Mouse (Mus musculus) liver, embryonic 14.5 days (tissue): ENCODE results near the gene Sdhaf1. TPM values are rescaled to one million over a fixed set of nuclear protein-coding genes. Genes with fewer than 3 reads are reported as not detected.

Experiments used
- ATAC-seq: fragments of 200-750 bp; cut with Nextera tagmentation; 2 replicates; pipeline ENCODE4 v1.8.0; 2017; ENCODE audit warnings: moderate number of reproducible peaks, mild to moderate bottlenecking, moderate library complexity; ENCODE audit not compliant: insufficient read depth
- DNase-seq, 3 experiments: peaks; one replicate each; pipeline ENCODE4 v3.0.0-alpha.2; 2012 to 2013; ENCODE audit warnings: low read depth in 3 of 3, low spot score in 3 of 3
- H3K27ac ChIP-seq: fragments of 300-500 bp; sonication (generic); 2 replicates; pipeline ENCODE4 v1.5.1; 2014; ENCODE audit warnings: moderate library complexity, mild to moderate bottlenecking, control low read depth, inconsistent platforms
- H3K27me3 ChIP-seq: fragments of 300-500 bp; sonication (generic); 2 replicates; pipeline ENCODE4 v1.6.1; 2014; ENCODE audit warnings: mild to moderate bottlenecking, low read length, moderate library complexity; ENCODE audit not compliant: control insufficient read depth, insufficient read depth
- H3K36me3 ChIP-seq: fragments of 300-500 bp; sonication (generic); replicated peaks from 2 replicates; pipeline ENCODE4 v1.6.1; 2014; ENCODE audit warnings: low read depth; ENCODE audit not compliant: control insufficient read depth, insufficient read depth
- H3K4me1 ChIP-seq, 2 experiments: fragments of 200-500 bp in 1 of 2; fragments of 300-500 bp in 1 of 2; sonication (generic) in 1 of 2; replicated peaks; 2 replicates each; pipeline ENCODE4 v1.6.1; 2012 to 2014; ENCODE audit warnings: antibody characterized with exemption in 1 of 2, inconsistent platforms in 1 of 2, low read length in 1 of 2; ENCODE audit not compliant: control insufficient read depth in 2 of 2, insufficient read depth in 2 of 2
- H3K4me2 ChIP-seq: fragments of 300-500 bp; sonication (generic); 2 replicates; pipeline ENCODE4 v1.6.1; 2014; ENCODE audit warnings: low read depth, mild to moderate bottlenecking, control low read depth, moderate library complexity
- H3K4me3 ChIP-seq, 2 experiments: fragments of 200-500 bp in 1 of 2; fragments of 300-500 bp in 1 of 2; sonication (generic) in 1 of 2; 2 replicates each; pipeline ENCODE4 v1.5.1; 2012 to 2014; ENCODE audit warnings: low read depth in 2 of 2, low read length in 2 of 2, mild to moderate bottlenecking in 2 of 2, control low read depth in 1 of 2, inconsistent platforms in 1 of 2, moderate library complexity in 1 of 2; ENCODE audit not compliant: insufficient read depth in 1 of 2
- H3K9ac ChIP-seq: fragments of 300-500 bp; sonication (generic); replicated peaks from 2 replicates; pipeline ENCODE4 v1.6.1; 2014; ENCODE audit warnings: mild to moderate bottlenecking, control low read depth, moderate library complexity
- H3K9me3 ChIP-seq: fragments of 300-500 bp; sonication (generic); 2 replicates; pipeline ENCODE4 v1.6.1; 2016; ENCODE audit warnings: low read length, mixed read lengths; ENCODE audit not compliant: control insufficient read depth
- CTCF ChIP-seq: IDR thresholded peaks from 2 replicates; pipeline ENCODE4 v1.5.1; 2016; ENCODE audit warnings: antibody characterized with exemption, low read depth, control low read depth
- EP300 ChIP-seq: IDR thresholded peaks from 2 replicates; pipeline ENCODE4 v1.6.1; 2016; ENCODE audit warnings: antibody characterized with exemption, low read depth
- WGBS: fragments of 180-500 bp; shearing (Covaris S2); extraction: QIAGEN DNeasy Blood & Tissue Kit; methylation state at CpG from one replicate; pipeline ENCODE4 v1.1.7; 2014; ENCODE audit not compliant: insufficient replicate concordance; 5-methylcytosine and 5-hydroxymethylcytosine counted together
- polyA plus RNA-seq, 2 experiments: library from polyadenylated mRNA; depleted of rRNA in 1 of 2; stranded (reverse) in 1 of 2; unstranded in 1 of 2; fragments of >200 nt; fragmentation: Nextera tagmentation in 1 of 2; extraction: Ambion mirVana in 1 of 2; gene quantifications; 2 replicates each; pipeline versions ENCODE4 v1.2.1 to v1.2.3; 2012 to 2014

Gene Sdhaf1
- polyA plus RNA-seq, 2 experiments = 5.1 to 6.7 TPM

DNA sequence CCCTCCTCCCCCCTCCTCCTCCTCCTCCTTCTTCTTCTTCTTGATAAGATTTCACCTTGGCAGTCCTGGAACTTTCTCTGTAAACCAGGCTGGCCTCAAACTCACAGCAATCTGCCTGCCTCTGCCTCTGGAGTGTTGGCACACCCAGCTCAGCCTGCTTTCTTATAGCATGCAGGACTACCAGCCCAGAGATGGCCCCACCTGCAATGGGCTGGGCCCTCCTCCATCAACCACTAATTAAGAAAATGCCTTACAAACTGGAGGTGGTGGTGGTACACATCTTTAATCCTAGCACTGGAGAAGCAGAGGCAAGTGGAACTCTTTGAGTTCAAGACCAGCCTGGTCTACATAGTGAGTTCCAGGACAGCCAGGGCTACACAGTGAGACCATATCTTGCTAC is 2.7 kb upstream of the Sdhaf1 start:
- Histone ChIP-seq H3K4me2 (no peak overlapping the region), H3K9ac (no peak overlapping the region), H3K36me3 (no peaks in the 10 kb centered on the region), H3K4me3 (no peak overlapping the region), H3K4me1 (peaks cover 5 to 6% of the 10 kb centered on the region in 2 experiments; a peak in 3 of 4 replicates), H3K9me3 (no peaks in the 10 kb centered on the region), H3K27ac (no peak overlapping the region), H3K27me3 (no peaks in the 10 kb centered on the region)
- DNase-seq (no peak), ATAC-seq (no peak)
- TF ChIP-seq CTCF = no peak
- TF ChIP-seq EP300 = no peak

DNA sequence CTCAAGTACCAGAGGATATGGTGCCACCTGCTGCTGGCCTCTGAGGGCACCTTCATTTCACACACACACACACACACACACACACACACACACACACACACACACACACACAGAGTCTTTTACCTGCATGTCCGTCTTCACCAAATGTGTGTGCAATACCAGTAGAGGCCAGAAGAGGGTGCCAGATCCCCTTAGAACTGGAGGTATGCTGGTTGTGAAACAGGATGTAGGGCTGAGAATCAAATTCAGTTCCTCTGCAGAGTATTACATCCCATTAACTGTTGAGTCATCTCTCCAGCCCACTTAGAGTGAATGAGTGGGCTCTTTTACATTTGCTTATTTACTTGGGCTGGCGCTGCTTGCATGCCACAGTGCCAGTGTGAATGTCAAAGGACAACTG is 1.7 kb upstream of the Sdhaf1 start:
- H3K9me3 ChIP-seq = no peaks in the 10 kb centered on the region
- H3K27me3 ChIP-seq = no peaks in the 10 kb centered on the region
- no peak overlapping the region for H3K4me2 ChIP-seq
- 48% methylated on average over 2 of the region's 2 CpGs for WGBS
- H3K36me3 ChIP-seq = no peaks in the 10 kb centered on the region
- DNase-seq (peak in 2 of 3 experiments; percentile 48 to 59), ATAC-seq (no peak)
- H3K9ac ChIP-seq = no peak overlapping the region
- no peak overlapping the region for H3K4me3 ChIP-seq
- no peak overlapping the region for H3K27ac ChIP-seq
- peaks cover 9 to 13% of the 10 kb centered on the region in 2 experiments; a peak in 3 of 4 replicates for H3K4me1 ChIP-seq
- TF ChIP-seq EP300 (no peak), CTCF (peak; percentile 84)

DNA sequence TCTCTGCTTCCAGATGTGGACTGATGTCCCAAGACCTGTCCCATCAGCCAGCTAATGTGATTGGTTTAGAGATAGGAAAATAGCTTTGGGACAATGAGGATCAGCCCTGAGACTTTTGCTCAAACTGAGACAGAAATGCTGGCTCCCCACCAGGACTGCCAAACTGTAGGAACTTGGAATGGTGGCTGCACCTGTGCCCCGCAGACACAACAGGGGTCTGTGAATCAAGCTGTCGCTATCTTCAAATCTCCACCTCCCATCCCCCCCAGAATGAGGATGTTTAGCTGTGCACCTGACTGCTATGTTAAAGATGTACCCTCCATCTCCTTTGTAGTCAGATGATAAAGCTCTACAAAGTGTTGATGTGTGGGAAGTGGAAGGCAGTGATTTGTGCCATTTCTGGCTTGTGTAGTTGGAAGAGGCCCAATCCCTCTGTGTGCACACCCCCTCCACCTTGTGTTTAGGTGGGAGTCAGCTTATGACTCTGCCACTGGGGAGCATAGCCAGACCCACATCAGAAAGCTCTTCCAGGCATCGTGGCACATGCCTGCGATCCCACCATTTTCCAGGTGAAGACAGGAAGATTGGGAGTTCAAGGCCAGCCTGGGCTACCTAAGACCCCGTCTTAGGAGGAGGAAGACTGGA is 727 bp upstream of the Sdhaf1 start:
- H3K27me3 ChIP-seq = no peaks in the 10 kb centered on the region
- TF ChIP-seq CTCF (no peak), EP300 (no peak)
- H3K4me1 ChIP-seq = peaks cover 9 to 13% of the 10 kb centered on the region in 2 experiments; a peak in 3 of 4 replicates
- H3K27ac ChIP-seq = no peak overlapping the region
- H3K36me3 ChIP-seq = no peaks in the 10 kb centered on the region
- no peak for DNase-seq
- no peak overlapping the region for H3K4me3 ChIP-seq
- no peak for ATAC-seq
- H3K9ac ChIP-seq = no peak overlapping the region
- H3K4me2 ChIP-seq = no peak overlapping the region
- WGBS = 57% methylated on average over 5 of the region's 5 CpGs
- no peaks in the 10 kb centered on the region for H3K9me3 ChIP-seq

DNA sequence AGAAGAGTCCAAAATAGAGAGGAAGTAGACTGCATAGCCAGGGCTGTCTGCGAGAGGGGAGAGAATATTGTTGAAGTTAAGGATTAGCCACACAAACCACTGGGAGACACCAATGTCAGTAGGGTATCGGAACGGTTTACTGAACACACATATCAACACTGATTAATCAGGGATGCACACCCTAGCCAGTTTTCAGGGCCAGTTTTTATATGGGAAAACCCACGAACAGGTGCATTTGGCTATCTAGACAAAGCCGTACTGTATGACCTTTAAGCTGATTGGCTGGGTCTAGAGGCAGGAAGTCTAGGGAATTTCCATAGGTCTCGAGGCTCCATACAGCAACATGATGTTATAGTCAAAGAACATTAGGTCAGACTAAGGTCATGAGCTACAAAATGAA is 830 bp downstream of the Sdhaf1 start:
- H3K4me1 ChIP-seq = peaks cover 9 to 13% of the 10 kb centered on the region in 2 experiments; a peak in 3 of 4 replicates
- TF ChIP-seq CTCF (no peak), EP300 (no peak)
- peak; percentile 1; the same call in 1 of the 2 replicates for ATAC-seq
- H3K9ac ChIP-seq = peak overlapping the region; percentile 66
- no peaks in the 10 kb centered on the region for H3K27me3 ChIP-seq
- 3% methylated on average over 6 of the region's 6 CpGs for WGBS
- peak overlapping the region; percentile 65 to 77 for H3K4me3 ChIP-seq
- peak overlapping the region; percentile 59 for H3K27ac ChIP-seq
- peak in 1 of 3 experiments; percentile 63 for DNase-seq
- no peaks in the 10 kb centered on the region for H3K36me3 ChIP-seq
- H3K4me2 ChIP-seq = peak overlapping the region; percentile 91
- H3K9me3 ChIP-seq = no peaks in the 10 kb centered on the region

DNA sequence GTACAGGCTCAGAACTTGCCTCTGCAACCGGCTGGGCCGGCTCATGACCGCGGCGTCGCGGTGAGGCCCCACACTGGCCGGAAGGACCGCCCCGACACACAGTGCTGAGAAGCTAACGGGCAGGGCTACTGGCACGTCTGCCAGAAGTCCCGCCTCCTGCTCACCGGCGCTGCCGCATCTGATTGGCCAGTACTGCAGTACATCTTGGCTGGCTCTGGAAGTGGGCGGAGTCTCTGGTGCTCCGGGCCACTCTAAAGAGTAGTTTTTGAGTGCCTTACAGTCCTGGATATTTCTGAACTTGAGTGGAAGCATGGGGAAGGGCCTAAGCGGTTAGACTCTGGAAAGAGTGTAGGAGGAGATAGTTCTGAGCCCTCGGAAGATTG is 1.4 kb downstream of the Sdhaf1 start:
- ATAC-seq = peak; percentile 96
- Histone ChIP-seq H3K4me1 (peaks cover 9 to 13% of the 10 kb centered on the region in 2 experiments; a peak in 3 of 4 replicates), H3K9me3 (no peaks in the 10 kb centered on the region), H3K27ac (peak overlapping the region; percentile 59), H3K4me3 (peak overlapping the region; percentile 73 to 77), H3K36me3 (no peaks in the 10 kb centered on the region), H3K27me3 (no peaks in the 10 kb centered on the region), H3K9ac (peak overlapping the region; percentile 73), H3K4me2 (peak overlapping the region; percentile 91)
- under 1% methylated on average over 20 of the region's 20 CpGs for WGBS
- DNase-seq = peak; percentile 94 to 95 (median 94)
- no peak for TF ChIP-seq CTCF
- no peak for TF ChIP-seq EP300
